In genomic region chr17:3836386-3836785, GRCm38 (mm10) we compare ENCODE assay signal across 13 mouse cellular contexts.
"Had no signal": no experiment of that assay in that cellular context is flagged by ENCODE, and none has a peak within 500 bp of the region (broad histone marks: within the 10 kb centered on the region; RNA-seq: fewer than 3 reads in every experiment).

No protein-coding gene starts in this region.

- DNase-seq: gastrocnemius, postnatal 14 days; gastrocnemius, postnatal 36 days; heart, adult 11 months; heart, adult 2 months; heart, postnatal 14 days; heart, postnatal 36 days; kidney, adult 11 months; kidney, adult 2 months; kidney, adult 9 months; kidney, postnatal 14 days; kidney, postnatal 36 days; layer of hippocampus, adult 9-11 months; layer of hippocampus, postnatal 36 days had no signal
